Mouse (Mus musculus): ENCODE results near the gene Shroom3.

Shroom3 gene

GRCm38 (mm10) chr5:92745390-92746253 is 62.4 kb downstream of the Shroom3 start:
- no peak for DNase-seq (ENCODE audit: extremely low spot score, low read depth, low spot score)

- DNase-seq (ENCODE audit: extremely low spot score, low read depth, low spot score): no peak
Measured at GRCm38 (mm10) chr5:92751488-92751887, 68.3 kb downstream of the Shroom3 start.

GRCm38 (mm10) chr5:92755241-92755775 is 72.1 kb downstream of the Shroom3 start:
- DNase-seq (ENCODE audit: extremely low spot score, low read depth, low spot score): no peak

- no peak for DNase-seq (ENCODE audit: extremely low spot score, low read depth, low spot score)
Measured at GRCm38 (mm10) chr5:92759156-92759745, 76.0 kb downstream of the Shroom3 start.

GRCm38 (mm10) chr5:92760542-92760941 is 77.3 kb downstream of the Shroom3 start:
- DNase-seq (ENCODE audit: extremely low spot score, low read depth, low spot score): no peak

GRCm38 (mm10) chr5:92761615-92762353 is 78.5 kb downstream of the Shroom3 start:
- DNase-seq (ENCODE audit: extremely low spot score, low read depth, low spot score): no peak

GRCm38 (mm10) chr5:92762425-92762824 is 79.2 kb downstream of the Shroom3 start:
- no peak for DNase-seq (ENCODE audit: extremely low spot score, low read depth, low spot score)

GRCm38 (mm10) chr5:92763546-92763952 is 80.3 kb downstream of the Shroom3 start:
- peak; percentile 28 for DNase-seq (ENCODE audit: extremely low spot score, low read depth, low spot score)

GRCm38 (mm10) chr5:92766301-92766700 is 83.1 kb downstream of the Shroom3 start:
- DNase-seq (ENCODE audit: extremely low spot score, low read depth, low spot score): no peak

- no peak for DNase-seq (ENCODE audit: extremely low spot score, low read depth, low spot score)
Measured at GRCm38 (mm10) chr5:92767194-92767777, 84.1 kb downstream of the Shroom3 start.

- DNase-seq (ENCODE audit: extremely low spot score, low read depth, low spot score): no peak
Measured at GRCm38 (mm10) chr5:92767857-92768291, 84.6 kb downstream of the Shroom3 start.

- DNase-seq (ENCODE audit: extremely low spot score, low read depth, low spot score): no peak
Measured at GRCm38 (mm10) chr5:92773821-92774220, 90.6 kb downstream of the Shroom3 start.

GRCm38 (mm10) chr5:92774419-92774818 is 91.2 kb downstream of the Shroom3 start:
- DNase-seq (ENCODE audit: extremely low spot score, low read depth, low spot score): no peak

- no peak for DNase-seq (ENCODE audit: extremely low spot score, low read depth, low spot score)
Measured at GRCm38 (mm10) chr5:92774893-92775292, 91.7 kb downstream of the Shroom3 start.

GRCm38 (mm10) chr5:92778395-92778794 is 95.2 kb downstream of the Shroom3 start:
- no peak for DNase-seq (ENCODE audit: extremely low spot score, low read depth, low spot score)

- no peak for DNase-seq (ENCODE audit: extremely low spot score, low read depth, low spot score)
Measured at GRCm38 (mm10) chr5:92781082-92781481, 97.8 kb downstream of the Shroom3 start.

- DNase-seq (ENCODE audit: extremely low spot score, low read depth, low spot score): no peak
Measured at GRCm38 (mm10) chr5:92784037-92784860, 101.0 kb downstream of the Shroom3 start.

GRCm38 (mm10) chr5:92785870-92786436 is 102.7 kb downstream of the Shroom3 start:
- DNase-seq (ENCODE audit: extremely low spot score, low read depth, low spot score): no peak

- DNase-seq (ENCODE audit: extremely low spot score, low read depth, low spot score): no peak
Measured at GRCm38 (mm10) chr5:92788990-92789389, 105.8 kb downstream of the Shroom3 start.

All from hindlimb bud, embryonic 11.5 days (tissue).